Mouse (Mus musculus) myocyte (in vitro differentiated cells): Measurements from ENCODE around the gene B020004J07Rik. TPM values are rescaled to one million over a fixed set of nuclear protein-coding genes. Genes with fewer than 3 reads are reported as not detected.
"Not testable (repeated sequence)": the region's sequence is repeated elsewhere in the genome, so short reads cannot be mapped to it uniquely, and the experiment has no call there.

Experiments used
- H3K27me3 ChIP-seq: one replicate; pipeline ENCODE4 v1.6.1; 2011; ENCODE audit not compliant: control insufficient read depth, insufficient read depth, insufficient read length
- H3K36me3 ChIP-seq: one replicate; pipeline ENCODE4 v1.6.1; 2011; ENCODE audit not compliant: control insufficient read depth, insufficient read depth
- H3K4me2 ChIP-seq: one replicate; pipeline ENCODE4 v1.6.1; 2011; ENCODE audit warnings: low read depth, control low read depth
- H3K4me3 ChIP-seq: one replicate; pipeline ENCODE4 v1.5.1; 2011; ENCODE audit warnings: mild to moderate bottlenecking, control low read depth, moderate library complexity
- H3K79me2 ChIP-seq: one replicate; pipeline ENCODE4 v1.6.1; 2011; ENCODE audit not compliant: control insufficient read depth, insufficient read depth
- H3ac ChIP-seq: one replicate; pipeline ENCODE4 v1.6.1; 2011; ENCODE audit not compliant: control insufficient read depth, insufficient read length
- CEBPB ChIP-seq: IDR thresholded peaks from 2 replicates; pipeline ENCODE4 v1.6.1; 2011; ENCODE audit warnings: mild to moderate bottlenecking, moderate library complexity; ENCODE audit not compliant: poor library complexity, insufficient read depth, severe bottlenecking
- E2F4 ChIP-seq: IDR thresholded peaks from one replicate; pipeline ENCODE4 v1.6.1; 2011; ENCODE audit warnings: mild to moderate bottlenecking, control low read depth, moderate library complexity; ENCODE audit not compliant: insufficient read depth
- MAX ChIP-seq: IDR thresholded peaks from one replicate; pipeline ENCODE4 v1.6.1; 2011; ENCODE audit warnings: low read depth, mild to moderate bottlenecking, control low read depth
- MYOD1 ChIP-seq, 3 experiments: IDR thresholded peaks; one replicate each; pipeline ENCODE4 v1.6.1; 2011; ENCODE audit warnings: control low read depth in 2 of 3, low read depth in 2 of 3, mild to moderate bottlenecking in 2 of 3, moderate library complexity in 1 of 3; ENCODE audit not compliant: insufficient read length in 2 of 3, control insufficient read depth in 1 of 3
- MYOG ChIP-seq, 3 experiments: IDR thresholded peaks; one replicate each; pipeline ENCODE4 v1.6.1; 2011; ENCODE audit warnings: control low read depth in 2 of 3, low read depth in 2 of 3, mild to moderate bottlenecking in 2 of 3; ENCODE audit not compliant: insufficient read length in 2 of 3, control insufficient read depth in 1 of 3, insufficient read depth in 1 of 3
- POLR2A ChIP-seq: IDR thresholded peaks from one replicate; pipeline ENCODE4 v1.6.1; 2011; ENCODE audit warnings: low read depth, mild to moderate bottlenecking, control low read depth, moderate library complexity; ENCODE audit not compliant: insufficient read length
- POLR2AphosphoS2 ChIP-seq: IDR thresholded peaks from one replicate; pipeline ENCODE4 v1.6.1; 2011; ENCODE audit warnings: low read depth, control low read depth; ENCODE audit not compliant: insufficient read length
- REST ChIP-seq: IDR thresholded peaks from one replicate; pipeline ENCODE4 v1.6.1; 2011; ENCODE audit warnings: mild to moderate bottlenecking, control low read depth, moderate library complexity; ENCODE audit not compliant: insufficient read depth, insufficient read length
- SRF ChIP-seq: IDR thresholded peaks from one replicate; pipeline ENCODE4 v1.6.1; 2011; ENCODE audit warnings: low read depth; ENCODE audit not compliant: control insufficient read depth, insufficient read length
- TCF12 ChIP-seq: IDR thresholded peaks from one replicate; pipeline ENCODE4 v1.6.1; 2011; ENCODE audit warnings: mild to moderate bottlenecking, control low read depth; ENCODE audit not compliant: poor library complexity, insufficient read depth, severe bottlenecking
- TCF3 ChIP-seq: IDR thresholded peaks from one replicate; pipeline ENCODE4 v1.6.1; 2011; ENCODE audit warnings: low read depth, control low read depth; ENCODE audit not compliant: insufficient read length
- USF1 ChIP-seq: IDR thresholded peaks from one replicate; pipeline ENCODE4 v1.6.1; 2011; ENCODE audit warnings: low read depth, mild to moderate bottlenecking, control low read depth, moderate library complexity
- polyA plus RNA-seq: library from polyadenylated mRNA; unstranded; fragments of >200 nt; fragmentation: generic; extraction: Trizol; gene quantifications from one replicate; pipeline ENCODE4 v1.2.1, GENCODE M21; 2012; ENCODE audit warnings: missing spikeins

The B020004J07Rik gene
- polyA plus RNA-seq, result not detected

DNA sequence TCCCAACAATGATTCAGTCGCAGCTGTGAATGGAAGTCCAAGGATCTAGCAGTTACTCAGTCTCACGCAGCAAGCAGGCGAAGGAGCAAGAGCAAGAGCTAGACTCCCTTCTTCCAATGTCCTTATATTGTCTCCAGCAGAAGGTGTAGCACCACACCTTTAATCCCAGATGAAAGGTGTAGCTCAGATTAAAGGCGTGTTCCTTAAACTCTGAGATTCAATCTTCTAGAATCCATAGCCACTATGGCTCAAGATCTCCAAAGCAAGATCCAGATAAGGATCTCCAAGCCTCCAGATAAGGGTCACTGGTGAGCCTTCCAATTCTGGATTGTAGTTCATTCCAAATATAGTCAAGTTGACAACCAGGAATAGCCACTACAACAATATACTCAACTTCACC, at the start of gene B020004J07Rik:
Gene B020004J07Rik, minus strand, starts transcription at position 101 of the 400 bp plus-strand sequence.
- not testable (repeated sequence) for H3K36me3 ChIP-seq, H3K79me2 ChIP-seq, H3ac ChIP-seq, H3K4me3 ChIP-seq, H3K27me3 ChIP-seq, H3K4me2 ChIP-seq

- no peak overlapping the region for H3K4me3 ChIP-seq
- TF ChIP-seq POLR2AphosphoS2 (no peak), CEBPB (no peak), POLR2A (no peak), MYOG (IDR thresholded peaks at IDR 0.05; ENCODE audit: control insufficient read depth in 1 of 3, insufficient read depth in 1 of 3, insufficient read length in 2 of 3, low read depth in 2 of 3) (no peak), USF1 (no peak), SRF (no peak), MYOD1 (IDR thresholded peaks at IDR 0.05; ENCODE audit: control insufficient read depth in 1 of 3, insufficient read length in 2 of 3, low read depth in 2 of 3) (no peak), TCF12 (no peak), MAX (no peak), REST (no peak)
- no peaks in the 10 kb centered on the region for H3K27me3 ChIP-seq
- no peak overlapping the region for H3K4me2 ChIP-seq
- H3K79me2 ChIP-seq, result no peaks in the 10 kb centered on the region
- H3ac ChIP-seq, result no peak overlapping the region
- no peaks in the 10 kb centered on the region for H3K36me3 ChIP-seq
Measured at GRCm38 (mm10) chr4:101889377-101889776, 45.6 kb upstream of the B020004J07Rik start.

- no peaks in the 10 kb centered on the region for H3K27me3 ChIP-seq
- H3K4me3 ChIP-seq, result no peak overlapping the region
- no peak for TF ChIP-seq TCF3
- TF ChIP-seq USF1, result no peak
- TF ChIP-seq MYOD1 (IDR thresholded peaks at IDR 0.05; ENCODE audit: control insufficient read depth in 1 of 3, insufficient read length in 2 of 3, low read depth in 2 of 3), result no peak
- TF ChIP-seq TCF12, result no peak
- no peak for TF ChIP-seq CEBPB
- TF ChIP-seq POLR2A, result no peak
- no peak for TF ChIP-seq MAX
- TF ChIP-seq E2F4, result no peak
- TF ChIP-seq REST, result no peak
- no peak for TF ChIP-seq SRF
- no peak for TF ChIP-seq MYOG (IDR thresholded peaks at IDR 0.05; ENCODE audit: control insufficient read depth in 1 of 3, insufficient read depth in 1 of 3, insufficient read length in 2 of 3, low read depth in 2 of 3)
- TF ChIP-seq POLR2AphosphoS2, result no peak
- H3K36me3 ChIP-seq, result no peaks in the 10 kb centered on the region
- H3K79me2 ChIP-seq, result no peaks in the 10 kb centered on the region
- no peak overlapping the region for H3K4me2 ChIP-seq
- no peak overlapping the region for H3ac ChIP-seq
Measured at GRCm38 (mm10) chr4:101883641-101884040, 39.8 kb upstream of the B020004J07Rik start.

DNA sequence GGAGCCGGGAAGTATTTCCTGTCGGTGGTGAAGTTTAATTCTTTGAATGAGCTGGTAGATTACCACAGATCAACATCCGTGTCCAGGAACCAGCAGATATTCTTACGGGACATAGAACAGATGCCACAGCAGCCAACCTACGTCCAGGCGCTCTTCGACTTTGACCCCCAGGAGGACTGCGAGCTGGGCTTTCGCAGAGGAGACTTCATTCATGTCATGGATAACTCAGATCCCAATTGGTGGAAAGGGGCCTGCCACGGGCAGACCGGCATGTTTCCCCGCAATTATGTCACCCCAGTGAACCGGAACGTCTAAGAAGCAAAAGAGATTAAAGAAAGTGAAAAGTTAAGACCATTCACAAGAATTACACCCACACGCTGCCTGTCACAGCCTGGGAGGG, 31.9 kb upstream of the B020004J07Rik start:
- H3K79me2 ChIP-seq, H3ac ChIP-seq, H3K4me2 ChIP-seq, H3K36me3 ChIP-seq, H3K27me3 ChIP-seq, H3K4me3 ChIP-seq: not testable (repeated sequence)

DNA sequence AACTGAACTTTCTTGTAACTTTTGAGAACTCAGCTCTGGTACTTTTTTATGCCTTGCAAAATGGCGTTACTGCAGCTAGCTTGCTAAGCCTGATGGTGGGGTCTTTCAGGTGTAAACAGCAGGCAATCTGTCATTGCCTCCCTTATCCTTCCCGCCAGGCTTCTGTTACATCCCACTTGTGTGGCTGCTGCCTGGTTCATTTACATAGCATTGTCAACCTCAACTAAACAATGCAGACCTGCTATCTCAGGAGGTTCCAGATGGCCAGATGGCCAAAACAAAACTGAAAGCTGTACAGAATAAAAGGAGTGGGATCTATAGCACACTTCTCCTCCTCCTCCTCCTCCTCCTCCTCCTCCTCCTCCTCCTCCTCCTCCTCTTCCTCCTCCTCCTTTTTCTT, 28.2 kb upstream of the B020004J07Rik start:
- not testable (repeated sequence) for H3ac ChIP-seq, H3K4me2 ChIP-seq

GRCm38 (mm10) chr4:101862289-101862688, 18.5 kb upstream of the B020004J07Rik start:
- H3K4me2 ChIP-seq, result no peak overlapping the region

More for the DNA sequence above, 28.2 kb upstream of the B020004J07Rik start:
- H3K4me3 ChIP-seq, H3K36me3 ChIP-seq, H3K79me2 ChIP-seq, H3K27me3 ChIP-seq: not testable (repeated sequence)

More at GRCm38 (mm10) chr4:101862289-101862688, 18.5 kb upstream of the B020004J07Rik start:
- no peak overlapping the region for H3K4me3 ChIP-seq
- H3ac ChIP-seq, result no peak overlapping the region
- no peaks in the 10 kb centered on the region for H3K79me2 ChIP-seq
- H3K27me3 ChIP-seq, result no peaks in the 10 kb centered on the region
- no peak for TF ChIP-seq REST
- no peak for TF ChIP-seq MAX
- TF ChIP-seq MYOD1 (IDR thresholded peaks at IDR 0.05; ENCODE audit: control insufficient read depth in 1 of 3, insufficient read length in 2 of 3, low read depth in 2 of 3), result no peak
- TF ChIP-seq SRF, result no peak
- no peak for TF ChIP-seq USF1
- TF ChIP-seq CEBPB, result no peak
- H3K36me3 ChIP-seq, result no peaks in the 10 kb centered on the region
